Mouse (Mus musculus) fat pad, adult 2 months (tissue): ENCODE results near the gene Anp32e.

Source experiments
- DNase-seq: peaks from one replicate; pipeline ENCODE4 v3.0.0-alpha.2; 2011; ENCODE audit warnings: low read depth, low spot score; ENCODE audit errors: extremely low read depth

Gene Anp32e

GRCm38 (mm10) chr3:95995802-95996428, 66.9 kb downstream of the Anp32e start, which contains the start of gene Plekho1:
Gene Plekho1 (minus strand): TSS chr3:95996001.
- no peak for DNase-seq

GRCm38 (mm10) chr3:95996451-95997073, 67.5 kb downstream of the Anp32e start:
- no peak for DNase-seq
